Mouse (Mus musculus) embryonic facial prominence, embryonic 12.5 days (tissue): Measurements from ENCODE around the gene Ntpcr. TPM values are rescaled to one million over a fixed set of nuclear protein-coding genes. Genes with fewer than 3 reads are reported as not detected.

Source experiments
- ATAC-seq: fragments of 200-750 bp; cut with Nextera tagmentation; 2 replicates; pipeline ENCODE4 v1.8.0; 2017; ENCODE audit not compliant: insufficient number of reproducible peaks, insufficient read depth, low FRiP score, low TSS enrichment
- H3K27ac ChIP-seq: fragments of 300-500 bp; sonication (generic); 2 replicates; pipeline ENCODE4 v1.5.1; 2016; ENCODE audit warnings: mild to moderate bottlenecking
- H3K27me3 ChIP-seq: fragments of 300-500 bp; sonication (generic); 2 replicates; pipeline ENCODE4 v1.6.1; 2016; ENCODE audit warnings: mild to moderate bottlenecking, moderate library complexity
- H3K36me3 ChIP-seq: fragments of 300-500 bp; sonication (generic); 2 replicates; pipeline ENCODE4 v1.6.1; 2016; ENCODE audit warnings: mild to moderate bottlenecking
- H3K4me1 ChIP-seq: fragments of 300-500 bp; sonication (generic); 2 replicates; pipeline ENCODE4 v1.6.1; 2016
- H3K4me2 ChIP-seq: fragments of 300-500 bp; sonication (generic); replicated peaks from 2 replicates; pipeline ENCODE4 v1.6.1; 2016; ENCODE audit warnings: mild to moderate bottlenecking, moderate library complexity
- H3K4me3 ChIP-seq: fragments of 300-500 bp; sonication (generic); 2 replicates; pipeline ENCODE4 v1.5.1; 2016; ENCODE audit warnings: mild to moderate bottlenecking
- H3K9ac ChIP-seq: fragments of 300-500 bp; sonication (generic); 2 replicates; pipeline ENCODE4 v1.6.1; 2016; ENCODE audit warnings: mild to moderate bottlenecking, moderate library complexity
- H3K9me3 ChIP-seq: fragments of 300-500 bp; sonication (generic); 2 replicates; pipeline ENCODE4 v1.6.1; 2016; ENCODE audit warnings: mild to moderate bottlenecking, moderate library complexity
- WGBS: fragments of 180-500 bp; shearing (Covaris S2); methylation state at CpG from one replicate; pipeline ENCODE4 v1.1.7; 2016; 5-methylcytosine and 5-hydroxymethylcytosine counted together
- polyA plus RNA-seq: library from polyadenylated mRNA; unstranded; fragments of >200 nt; fragmentation: Nextera tagmentation; extraction: Ambion mirVana; gene quantifications from 2 replicates; pipeline ENCODE4 v1.2.1, GENCODE M21; 2016

Ntpcr gene
- polyA plus RNA-seq, 1 experiment from 2014 or later, result 28.4 TPM

DNA sequence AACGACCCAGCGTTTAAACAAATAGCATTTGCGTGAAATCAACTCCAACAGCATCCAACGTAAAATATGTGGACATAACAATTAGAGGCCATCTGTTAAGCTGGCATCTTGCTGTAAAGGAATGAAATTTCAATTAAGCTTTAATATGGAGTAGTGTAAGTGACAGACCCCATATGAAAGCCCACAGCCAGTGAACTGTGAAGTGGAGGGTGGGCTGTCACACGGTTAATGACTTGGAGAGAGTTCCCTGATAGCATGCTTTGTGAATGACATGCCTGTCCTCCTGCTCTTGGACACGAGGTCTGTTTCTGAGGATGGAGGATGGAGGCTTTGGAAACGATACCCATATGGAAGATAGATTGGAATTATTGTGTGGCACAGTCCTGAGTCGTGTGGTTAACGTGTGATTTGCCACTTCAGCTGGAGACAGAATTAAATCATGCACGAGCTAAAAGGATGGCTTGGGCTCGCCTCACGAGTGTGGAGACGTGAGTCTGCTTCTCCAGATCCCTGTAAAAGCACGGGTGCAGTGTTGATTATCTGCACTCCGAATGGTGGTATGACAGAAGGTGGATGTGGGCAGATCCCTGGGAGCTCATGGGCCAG lies 26.8 kb upstream of the Ntpcr start:
- no peaks in the 10 kb centered on the region for H3K27me3 ChIP-seq
- 79% methylated on average over 15 of the region's 15 CpGs for WGBS
- no peaks in the 10 kb centered on the region for H3K9me3 ChIP-seq
- no peak overlapping the region for H3K27ac ChIP-seq
- no peak overlapping the region for H3K4me3 ChIP-seq
- ATAC-seq, result no peak
- no peak overlapping the region for H3K4me2 ChIP-seq
- no peaks in the 10 kb centered on the region for H3K4me1 ChIP-seq
- H3K9ac ChIP-seq, result no peak overlapping the region
- no peaks in the 10 kb centered on the region for H3K36me3 ChIP-seq

GRCm38 (mm10) chr8:125704434-125704833 lies 25.3 kb upstream of the Ntpcr start:
- Histone ChIP-seq H3K27ac (no peak overlapping the region), H3K4me3 (no peak overlapping the region), H3K4me2 (no peak overlapping the region), H3K27me3 (no peaks in the 10 kb centered on the region), H3K9me3 (no peaks in the 10 kb centered on the region), H3K36me3 (no peaks in the 10 kb centered on the region), H3K9ac (no peak overlapping the region), H3K4me1 (no peaks in the 10 kb centered on the region)
- no peak for ATAC-seq
- WGBS, result 80% methylated on average over 6 of the region's 6 CpGs

DNA sequence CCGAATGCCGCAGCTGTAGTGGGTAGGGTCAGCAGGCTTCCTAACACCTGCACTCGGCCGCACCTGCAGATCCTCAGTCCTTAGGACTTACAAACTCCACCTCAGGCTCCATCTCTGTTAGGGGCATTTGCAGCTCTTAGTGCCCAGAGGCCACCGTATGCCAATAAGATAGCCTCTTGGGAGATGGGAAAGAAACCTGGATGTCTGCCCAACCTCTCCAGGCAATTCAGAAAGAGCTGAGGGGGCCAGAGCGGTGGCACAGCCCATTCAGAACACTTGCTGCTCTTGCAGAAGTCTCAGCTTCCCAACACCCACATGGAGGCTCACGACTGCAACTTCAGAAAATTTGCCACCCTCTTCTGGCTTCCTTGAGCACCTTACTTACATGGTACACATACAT lies 23.9 kb upstream of the Ntpcr start:
- Histone ChIP-seq H3K36me3 (no peaks in the 10 kb centered on the region), H3K4me1 (no peaks in the 10 kb centered on the region), H3K4me2 (no peak overlapping the region), H3K4me3 (no peak overlapping the region), H3K9me3 (no peaks in the 10 kb centered on the region), H3K27ac (no peak overlapping the region), H3K27me3 (no peaks in the 10 kb centered on the region), H3K9ac (no peak overlapping the region)
- WGBS, result 85% methylated on average over 7 of the region's 7 CpGs
- ATAC-seq, result no peak

- Histone ChIP-seq H3K4me3 (no peak overlapping the region), H3K27me3 (no peaks in the 10 kb centered on the region), H3K36me3 (no peaks in the 10 kb centered on the region), H3K4me1 (no peaks in the 10 kb centered on the region), H3K4me2 (no peak overlapping the region), H3K9ac (no peak overlapping the region), H3K27ac (no peak overlapping the region), H3K9me3 (no peaks in the 10 kb centered on the region)
- no peak for ATAC-seq
- 90% methylated on average over 5 of the region's 5 CpGs for WGBS
Measured at GRCm38 (mm10) chr8:125709171-125709570, 20.6 kb upstream of the Ntpcr start.

DNA sequence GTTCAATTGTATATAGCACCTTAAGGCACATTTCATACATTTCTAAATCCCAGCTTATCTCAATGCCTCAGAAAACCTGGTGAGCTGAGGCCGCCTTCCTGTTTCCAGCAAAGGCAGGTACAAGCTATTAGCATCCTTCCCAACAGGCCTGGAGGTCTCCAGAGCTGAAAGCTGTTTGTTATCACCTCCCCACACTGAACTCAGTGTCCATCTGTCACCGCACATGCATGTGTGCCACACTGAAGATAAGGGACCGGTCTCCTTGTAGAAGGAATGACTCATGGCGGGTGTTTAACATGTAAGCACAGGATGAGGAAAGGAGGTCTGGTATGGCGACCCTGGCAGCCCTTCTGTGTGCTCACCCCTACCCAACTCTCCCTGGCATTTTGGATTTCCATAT lies 18.2 kb upstream of the Ntpcr start:
- Histone ChIP-seq H3K36me3 (no peaks in the 10 kb centered on the region), H3K9me3 (no peaks in the 10 kb centered on the region), H3K4me1 (0 out of 2 replicates have a peak, but pooled peaks cover 2% of the 10 kb centered on the region), H3K4me2 (no peak overlapping the region), H3K27me3 (no peaks in the 10 kb centered on the region), H3K4me3 (no peak overlapping the region), H3K9ac (no peak overlapping the region), H3K27ac (no peak overlapping the region)
- ATAC-seq, result no peak
- WGBS, result 86% methylated on average over 5 of the region's 5 CpGs

DNA sequence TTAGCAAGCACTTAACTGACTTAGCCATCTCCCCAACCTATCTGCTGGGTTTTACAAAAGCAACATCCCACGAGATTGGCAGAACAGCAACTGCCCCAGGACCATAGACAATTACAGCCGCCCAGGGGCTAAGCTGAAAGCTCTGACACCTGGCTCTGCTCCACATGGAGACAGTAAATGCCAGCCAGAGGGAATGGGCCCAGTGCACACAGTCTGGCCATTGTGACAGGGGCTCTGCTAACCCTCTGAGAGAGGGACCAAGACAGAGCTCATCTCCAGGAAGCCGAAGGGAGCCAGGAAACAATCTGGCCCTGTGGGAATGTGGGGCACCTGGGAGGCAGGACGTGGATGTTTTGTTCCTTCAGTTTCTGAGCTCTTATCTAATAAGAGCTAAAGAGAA lies 13.6 kb upstream of the Ntpcr start:
- Histone ChIP-seq H3K4me2 (no peak overlapping the region), H3K4me3 (no peak overlapping the region), H3K9ac (no peak overlapping the region), H3K27ac (no peak overlapping the region), H3K36me3 (no peaks in the 10 kb centered on the region), H3K27me3 (no peaks in the 10 kb centered on the region), H3K4me1 (0 out of 2 replicates have a peak, but pooled peaks cover 4% of the 10 kb centered on the region), H3K9me3 (no peaks in the 10 kb centered on the region)
- 38% methylated on average over 4 of the region's 4 CpGs for WGBS
- ATAC-seq, result no peak

DNA sequence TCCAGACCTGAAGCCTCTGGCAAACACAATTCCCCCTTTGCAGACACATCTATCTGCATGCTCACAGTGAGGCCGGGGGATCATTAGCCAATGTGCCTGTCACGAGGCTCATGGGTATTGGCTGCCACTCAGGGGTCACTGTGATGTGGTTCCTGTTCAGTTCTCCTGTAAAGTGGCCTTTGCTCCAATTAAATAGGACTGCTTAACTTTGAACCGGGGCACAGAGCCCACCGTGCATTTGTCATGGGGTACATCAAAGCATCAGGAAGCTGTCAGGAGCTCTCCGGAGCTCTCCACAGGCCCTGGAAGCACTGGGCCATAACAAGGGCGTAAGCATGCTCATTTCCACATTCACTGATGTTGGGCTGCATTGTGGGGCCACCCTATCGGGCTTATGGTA lies 13.2 kb upstream of the Ntpcr start:
- no peaks in the 10 kb centered on the region for H3K27me3 ChIP-seq
- no peak overlapping the region for H3K4me2 ChIP-seq
- H3K9me3 ChIP-seq, result no peaks in the 10 kb centered on the region
- WGBS, result 40% methylated on average over 7 of the region's 7 CpGs
- ATAC-seq, result no peak
- no peak overlapping the region for H3K27ac ChIP-seq
- H3K9ac ChIP-seq, result no peak overlapping the region
- no peaks in the 10 kb centered on the region for H3K36me3 ChIP-seq
- H3K4me3 ChIP-seq, result no peak overlapping the region
- H3K4me1 ChIP-seq, result 0 out of 2 replicates have a peak, but pooled peaks cover 4% of the 10 kb centered on the region

GRCm38 (mm10) chr8:125718914-125719313 lies 10.8 kb upstream of the Ntpcr start:
- Histone ChIP-seq H3K4me3 (no peak overlapping the region), H3K9me3 (no peaks in the 10 kb centered on the region), H3K4me2 (no peak overlapping the region), H3K9ac (no peak overlapping the region), H3K36me3 (no peaks in the 10 kb centered on the region), H3K27me3 (no peaks in the 10 kb centered on the region), H3K4me1 (0 out of 2 replicates have a peak, but pooled peaks cover 4% of the 10 kb centered on the region), H3K27ac (no peak overlapping the region)
- 66% methylated on average over 4 of the region's 4 CpGs for WGBS
- ATAC-seq, result no peak

DNA sequence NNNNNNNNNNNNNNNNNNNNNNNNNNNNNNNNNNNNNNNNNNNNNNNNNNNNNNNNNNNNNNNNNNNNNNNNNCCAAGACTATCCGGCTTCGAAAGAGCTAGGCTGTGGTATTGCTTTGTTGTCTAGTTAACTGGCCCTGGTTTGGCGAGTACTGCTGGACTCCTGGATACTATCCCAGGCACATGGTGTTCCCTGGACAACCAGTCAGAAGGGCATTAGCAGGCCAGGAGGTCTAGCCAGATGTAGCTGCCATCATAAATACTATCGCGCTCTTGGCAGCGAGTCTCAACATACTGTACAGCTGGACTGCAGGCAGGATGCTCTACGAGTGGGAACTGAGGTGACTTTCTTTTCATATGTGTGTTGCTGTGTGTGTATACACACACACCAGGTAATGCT lies 7.1 kb upstream of the Ntpcr start:
- no peaks in the 10 kb centered on the region for H3K27me3 ChIP-seq
- H3K9ac ChIP-seq, result no peak overlapping the region
- ATAC-seq, result no peak
- H3K9me3 ChIP-seq, result no peaks in the 10 kb centered on the region
- no peak overlapping the region for H3K4me3 ChIP-seq
- H3K4me1 ChIP-seq, result no peaks in the 10 kb centered on the region
- no peak overlapping the region for H3K27ac ChIP-seq
- 89% methylated on average over 7 of the region's 7 CpGs for WGBS
- H3K36me3 ChIP-seq, result no peaks in the 10 kb centered on the region
- H3K4me2 ChIP-seq, result no peak overlapping the region

DNA sequence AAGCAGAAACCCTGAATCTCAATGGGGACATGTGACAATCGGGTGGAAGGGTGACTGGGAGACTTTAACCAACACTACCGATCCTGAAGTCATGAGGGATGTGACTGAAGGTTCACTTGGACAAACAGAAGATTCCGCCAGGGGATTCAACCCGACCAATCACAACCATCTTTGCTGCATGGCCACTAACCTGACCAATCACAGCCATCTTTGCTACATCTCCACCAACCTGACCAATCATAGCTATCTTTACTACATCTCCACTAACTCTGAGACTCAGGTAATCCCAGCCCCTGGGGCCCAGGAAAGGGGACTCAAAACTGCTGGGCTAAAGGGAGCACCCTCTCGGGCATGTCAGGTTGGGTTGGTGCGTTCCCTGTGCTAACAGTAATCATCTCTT lies 6.3 kb upstream of the Ntpcr start:
- 91% methylated on average over 6 of the region's 6 CpGs for WGBS
- Histone ChIP-seq H3K27me3 (no peaks in the 10 kb centered on the region), H3K4me3 (no peak overlapping the region), H3K36me3 (no peaks in the 10 kb centered on the region), H3K9ac (no peak overlapping the region), H3K27ac (no peak overlapping the region), H3K4me1 (no peaks in the 10 kb centered on the region), H3K4me2 (no peak overlapping the region), H3K9me3 (no peaks in the 10 kb centered on the region)
- ATAC-seq, result no peak

GRCm38 (mm10) chr8:125725037-125725820 lies 4.5 kb upstream of the Ntpcr start:
- peaks cover 2% of the 10 kb centered on the region; the same call in 1 of the 2 replicates for H3K4me1 ChIP-seq
- ATAC-seq, result no peak
- WGBS, result 71% methylated on average over 6 of the region's 6 CpGs
- no peaks in the 10 kb centered on the region for H3K36me3 ChIP-seq
- H3K4me3 ChIP-seq, result no peak overlapping the region
- H3K9ac ChIP-seq, result no peak overlapping the region
- H3K27me3 ChIP-seq, result no peaks in the 10 kb centered on the region
- H3K9me3 ChIP-seq, result no peaks in the 10 kb centered on the region
- H3K27ac ChIP-seq, result no peak overlapping the region
- no peak overlapping the region for H3K4me2 ChIP-seq

- WGBS, result 93% methylated on average over 4 of the region's 4 CpGs
- no peak overlapping the region for H3K4me3 ChIP-seq
Measured at GRCm38 (mm10) chr8:125726143-125726542, 3.6 kb upstream of the Ntpcr start.

More at GRCm38 (mm10) chr8:125726143-125726542, 3.6 kb upstream of the Ntpcr start:
- no peak overlapping the region for H3K27ac ChIP-seq
- no peak for ATAC-seq
- no peaks in the 10 kb centered on the region for H3K36me3 ChIP-seq
- H3K9ac ChIP-seq, result no peak overlapping the region
- no peaks in the 10 kb centered on the region for H3K9me3 ChIP-seq
- H3K4me1 ChIP-seq, result peaks cover 10% of the 10 kb centered on the region
- no peaks in the 10 kb centered on the region for H3K27me3 ChIP-seq
- no peak overlapping the region for H3K4me2 ChIP-seq
